Mouse (Mus musculus) liver, embryonic 11.5 days (tissue): Measurements from ENCODE around the gene Pcbp3. TPM values are rescaled to one million over a fixed set of nuclear protein-coding genes. Genes with fewer than 3 reads are reported as not detected.

Source experiments
- ATAC-seq: fragments of 200-750 bp; cut with Nextera tagmentation; replicated peaks from 2 replicates; pipeline ENCODE4 v1.8.0; 2017; ENCODE audit warnings: moderate number of reproducible peaks, mild to moderate bottlenecking, moderate TSS enrichment, moderate library complexity; ENCODE audit not compliant: low FRiP score
- DNase-seq: peaks from one replicate; pipeline ENCODE4 v3.0.0-alpha.2; 2017; ENCODE audit warnings: low spot score
- H3K27ac ChIP-seq: fragments of 300-500 bp; sonication (generic); 2 replicates; pipeline ENCODE4 v1.5.1; 2014; ENCODE audit warnings: mild to moderate bottlenecking, low read depth, low read length, control low read depth
- H3K27me3 ChIP-seq: fragments of 300-500 bp; sonication (generic); replicated peaks from 2 replicates; pipeline ENCODE4 v1.6.1; 2014; ENCODE audit warnings: low read length, mixed read lengths; ENCODE audit not compliant: control insufficient read depth, insufficient read depth
- H3K36me3 ChIP-seq: fragments of 300-500 bp; sonication (generic); 2 replicates; pipeline ENCODE4 v1.6.1; 2014; ENCODE audit warnings: mild to moderate bottlenecking, low read length, moderate library complexity, mixed read lengths; ENCODE audit not compliant: control insufficient read depth, insufficient read depth
- H3K4me1 ChIP-seq: fragments of 300-500 bp; sonication (generic); replicated peaks from 2 replicates; pipeline ENCODE4 v1.6.1; 2014; ENCODE audit warnings: low read length, mixed read lengths; ENCODE audit not compliant: control insufficient read depth, insufficient read depth
- H3K4me2 ChIP-seq: fragments of 300-500 bp; sonication (generic); 2 replicates; pipeline ENCODE4 v1.6.1; 2014; ENCODE audit warnings: mild to moderate bottlenecking, control low read depth, moderate library complexity
- H3K4me3 ChIP-seq: fragments of 300-500 bp; sonication (generic); 2 replicates; pipeline ENCODE4 v1.5.1; 2014; ENCODE audit warnings: low read depth, low read length, control low read depth
- H3K9ac ChIP-seq: fragments of 300-500 bp; sonication (generic); 2 replicates; pipeline ENCODE4 v1.6.1; 2014; ENCODE audit warnings: low read depth, low read length, control low read depth
- H3K9me3 ChIP-seq: fragments of 300-500 bp; sonication (generic); 2 replicates; pipeline ENCODE4 v1.6.1; 2016; ENCODE audit warnings: low read length, inconsistent platforms, mixed read lengths; ENCODE audit not compliant: control insufficient read depth
- WGBS: fragments of 180-500 bp; shearing (Covaris S2); extraction: QIAGEN DNeasy Blood & Tissue Kit; methylation state at CpG from one replicate; pipeline ENCODE4 v1.1.7; 2014; 5-methylcytosine and 5-hydroxymethylcytosine counted together
- polyA plus RNA-seq: library from polyadenylated mRNA; unstranded; fragments of >200 nt; fragmentation: Nextera tagmentation; extraction: Ambion mirVana; gene quantifications from 2 replicates; pipeline ENCODE4 v1.2.1, GENCODE M21; 2014

Gene Pcbp3
- polyA plus RNA-seq, 1 experiment from 2014 or later = 9.6 TPM

GRCm38 (mm10) chr10:76905935-76906341 lies 55.7 kb downstream of the Pcbp3 start:
- 56% methylated on average over 14 of the region's 14 CpGs for whole genome bisulfite sequencing
- H3K36me3 ChIP-seq = no peaks in the 10 kb centered on the region
- H3K9me3 ChIP-seq = no peaks in the 10 kb centered on the region
- no peak overlapping the region for H3K9ac ChIP-seq
- no peaks in the 10 kb centered on the region for H3K27me3 ChIP-seq
- H3K4me3 ChIP-seq = no peak overlapping the region; the same call in 1 of the 2 replicates
- peaks cover 30% of the 10 kb centered on the region for H3K4me1 ChIP-seq
- DNase-seq = no peak
- peak overlapping the region; percentile 42 for H3K27ac ChIP-seq
- ATAC-seq = peak; percentile 40; the same call in 1 of the 2 replicates
- peak overlapping the region; percentile 58 for H3K4me2 ChIP-seq

- no peak overlapping the region for H3K27ac ChIP-seq
- H3K9ac ChIP-seq = no peak overlapping the region
- H3K4me2 ChIP-seq = no peak overlapping the region
- DNase-seq (no peak), ATAC-seq (no peak)
- no peaks in the 10 kb centered on the region for H3K27me3 ChIP-seq
- no peaks in the 10 kb centered on the region for H3K36me3 ChIP-seq
- H3K4me1 ChIP-seq = peaks cover 30% of the 10 kb centered on the region
- H3K4me3 ChIP-seq = no peak overlapping the region
- WGBS = 63% methylated on average over 3 of the region's 3 CpGs
- no peaks in the 10 kb centered on the region for H3K9me3 ChIP-seq
Measured at GRCm38 (mm10) chr10:76903694-76904093, 58.0 kb downstream of the Pcbp3 start.

GRCm38 (mm10) chr10:76903099-76903498 lies 58.6 kb downstream of the Pcbp3 start:
- peaks cover 35% of the 10 kb centered on the region for H3K4me1 ChIP-seq
- WGBS = 65% methylated on average over 3 of the region's 3 CpGs
- H3K9ac ChIP-seq = no peak overlapping the region
- ATAC-seq = no peak
- H3K9me3 ChIP-seq = no peaks in the 10 kb centered on the region
- no peaks in the 10 kb centered on the region for H3K27me3 ChIP-seq
- no peak for DNase-seq
- no peak overlapping the region for H3K27ac ChIP-seq
- no peak overlapping the region for H3K4me2 ChIP-seq
- no peak overlapping the region for H3K4me3 ChIP-seq
- H3K36me3 ChIP-seq = no peaks in the 10 kb centered on the region

GRCm38 (mm10) chr10:76902588-76902987 lies 59.1 kb downstream of the Pcbp3 start:
- Histone ChIP-seq H3K27ac (no peak overlapping the region), H3K9ac (no peak overlapping the region), H3K4me1 (peaks cover 37% of the 10 kb centered on the region), H3K36me3 (no peaks in the 10 kb centered on the region), H3K4me3 (no peak overlapping the region), H3K4me2 (no peak overlapping the region), H3K9me3 (no peaks in the 10 kb centered on the region), H3K27me3 (no peaks in the 10 kb centered on the region)
- DNase-seq (no peak), ATAC-seq (no peak)
- WGBS = 45% methylated on average over 6 of the region's 6 CpGs

GRCm38 (mm10) chr10:76898428-76898827 lies 63.3 kb downstream of the Pcbp3 start:
- Histone ChIP-seq H3K27me3 (no peaks in the 10 kb centered on the region), H3K4me1 (peaks cover 19% of the 10 kb centered on the region), H3K9me3 (no peaks in the 10 kb centered on the region), H3K36me3 (no peaks in the 10 kb centered on the region), H3K4me2 (no peak overlapping the region), H3K27ac (no peak overlapping the region), H3K4me3 (no peak overlapping the region), H3K9ac (no peak overlapping the region)
- WGBS = 74% methylated on average over 4 of the region's 4 CpGs
- DNase-seq = no peak
- 0 out of 2 replicates have a peak, but pooled peaks have one; percentile 43 for ATAC-seq

GRCm38 (mm10) chr10:76891456-76891855 lies 70.2 kb downstream of the Pcbp3 start:
- Histone ChIP-seq H3K4me3 (no peak overlapping the region), H3K27ac (no peak overlapping the region), H3K36me3 (no peaks in the 10 kb centered on the region), H3K4me2 (no peak overlapping the region), H3K4me1 (no peaks in the 10 kb centered on the region), H3K9me3 (no peaks in the 10 kb centered on the region), H3K9ac (no peak overlapping the region), H3K27me3 (no peaks in the 10 kb centered on the region)
- DNase-seq (no peak), ATAC-seq (no peak)
- WGBS = 88% methylated on average over 2 of the region's 2 CpGs

GRCm38 (mm10) chr10:76883442-76884244 lies 78.0 kb downstream of the Pcbp3 start:
- no peak overlapping the region for H3K9ac ChIP-seq
- WGBS = 86% methylated on average over 3 of the region's 3 CpGs
- no peak overlapping the region for H3K4me3 ChIP-seq
- H3K27ac ChIP-seq = no peak overlapping the region
- no peak overlapping the region for H3K4me2 ChIP-seq
- no peaks in the 10 kb centered on the region for H3K36me3 ChIP-seq
- H3K9me3 ChIP-seq = no peaks in the 10 kb centered on the region
- H3K27me3 ChIP-seq = no peaks in the 10 kb centered on the region
- ATAC-seq (no peak), DNase-seq (no peak)
- no peaks in the 10 kb centered on the region for H3K4me1 ChIP-seq

GRCm38 (mm10) chr10:76882644-76883441 lies 78.8 kb downstream of the Pcbp3 start:
- Histone ChIP-seq H3K27me3 (no peaks in the 10 kb centered on the region), H3K27ac (no peak overlapping the region), H3K9me3 (no peaks in the 10 kb centered on the region), H3K4me3 (no peak overlapping the region), H3K4me2 (no peak overlapping the region), H3K36me3 (no peaks in the 10 kb centered on the region), H3K9ac (no peak overlapping the region), H3K4me1 (no peaks in the 10 kb centered on the region)
- no peak for ATAC-seq
- 85% methylated on average over 17 of the region's 17 CpGs for WGBS
- DNase-seq = no peak
